In the genomic region with DNA sequence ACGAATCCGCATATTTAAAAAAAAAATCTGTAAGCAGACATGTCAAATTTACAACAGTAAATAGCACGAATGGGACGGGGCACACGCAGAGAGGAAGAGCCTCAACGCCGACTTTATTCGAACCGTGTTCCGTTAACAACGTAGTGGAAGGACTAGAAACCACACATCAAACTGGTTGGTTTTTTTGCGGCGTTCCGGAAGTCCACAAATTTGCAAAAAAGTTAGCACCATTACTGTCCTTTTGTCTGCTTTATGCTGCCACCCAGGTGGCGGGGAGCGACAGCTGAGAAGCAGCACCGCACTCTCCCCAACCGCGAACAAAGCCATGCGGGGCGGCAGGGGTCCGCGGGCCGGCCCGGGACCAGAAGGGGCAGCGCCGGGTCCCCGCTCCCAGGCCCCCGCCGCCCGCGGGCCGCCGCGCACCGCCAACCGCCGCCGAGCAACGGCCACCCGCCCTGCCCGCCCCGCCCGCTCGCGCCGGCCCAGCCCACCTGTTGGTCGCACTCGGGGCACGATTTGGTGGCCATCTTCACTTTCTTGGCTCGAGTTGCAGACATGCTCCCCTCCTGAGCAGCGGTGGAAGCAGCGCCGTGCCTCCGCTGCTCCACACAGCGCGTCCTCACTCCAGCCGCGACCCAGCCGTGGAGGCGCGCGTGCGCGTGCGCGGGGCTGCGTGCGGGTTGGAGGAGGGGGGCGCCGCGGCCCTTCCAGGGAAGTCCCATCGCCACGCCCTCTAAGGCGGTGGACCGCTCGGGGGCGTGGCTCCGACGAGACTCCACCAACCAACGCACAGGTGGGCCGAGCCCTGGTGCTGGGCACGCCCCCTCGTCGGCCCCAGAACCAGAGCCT, we compare ENCODE assay signal across 8 mouse cellular contexts. TPM values are rescaled to one million over a fixed set of nuclear protein-coding genes. Genes with fewer than 3 reads are reported as not detected.
A peak's percentile ranks its signal among the peaks of the same experiment; 100 is the strongest.
DNase-seq lines count a peak whose midpoint lies in the region; ATAC-seq lines count a peak whose summit lies in the region.

A gene (minus strand): TSS at position 666 of the 849 bp plus-strand sequence.

- no peaks in the 10 kb centered on the region for H3K36me3 ChIP-seq in forebrain, embryonic 10.5 days (replicated peaks)
- no peaks in the 10 kb centered on the region for H3K36me3 ChIP-seq in heart, embryonic 16.5 days (ENCODE audit: control insufficient read depth, insufficient read depth)
- no peaks in the 10 kb centered on the region for H3K36me3 ChIP-seq in liver, embryonic 15.5 days (replicated peaks)
- no peaks in the 10 kb centered on the region for H3K36me3 ChIP-seq in neural tube, embryonic 12.5 days

- DNase-seq in c-Kit-negative CD71-positive TER-119-positive erythroid progenitor cells, embryonic 14.5 days (ENCODE audit: low read depth, low spot score) = peak; percentile 91
- peak; percentile 93 for DNase-seq in forebrain, embryonic 10.5 days (ENCODE audit: extremely low spot score, low spot score)
- peak; percentile 97 to 99 for DNase-seq in kidney, postnatal 36 days
- peak; percentile 95 for DNase-seq in telencephalon, adult 2 months (ENCODE audit: low read depth, low spot score)

- H3K27ac ChIP-seq in forebrain, embryonic 10.5 days = peak within 1 kb of the TSS; percentile 97
- peak within 1 kb of the TSS; percentile 98 for H3K27ac ChIP-seq in heart, embryonic 16.5 days (ENCODE audit: low read length)
- H3K27ac ChIP-seq in liver, embryonic 15.5 days (replicated peaks) = peak within 1 kb of the TSS; percentile 96
- H3K27ac ChIP-seq in neural tube, embryonic 12.5 days = peak within 1 kb of the TSS; percentile 93

- peak within 1 kb of the TSS; percentile 82 for H3K4me3 ChIP-seq in forebrain, embryonic 10.5 days
- peak within 1 kb of the TSS; percentile 82 for H3K4me3 ChIP-seq in heart, embryonic 16.5 days (ENCODE audit: low read length)
- H3K4me3 ChIP-seq in liver, embryonic 15.5 days (replicated peaks) = peak within 1 kb of the TSS; percentile 94
- H3K4me3 ChIP-seq in neural tube, embryonic 12.5 days = peak within 1 kb of the TSS; percentile 81

- H3K27me3 ChIP-seq in forebrain, embryonic 10.5 days (ENCODE audit: poor library complexity, severe bottlenecking) = peaks cover 9% of the 10 kb centered on the region
- no peaks in the 10 kb centered on the region for H3K27me3 ChIP-seq in heart, embryonic 16.5 days (ENCODE audit: control insufficient read depth, insufficient read depth, low read length)
- no peaks in the 10 kb centered on the region for H3K27me3 ChIP-seq in liver, embryonic 15.5 days
- 0 out of 2 replicates have a peak, but pooled peaks cover 3% of the 10 kb centered on the region for H3K27me3 ChIP-seq in neural tube, embryonic 12.5 days (replicated peaks)

- H3K4me1 ChIP-seq in forebrain, embryonic 10.5 days = peaks cover 49% of the 10 kb centered on the region
- H3K4me1 ChIP-seq in heart, embryonic 16.5 days (ENCODE audit: control insufficient read depth, insufficient read depth, low read length) = peaks cover 24% of the 10 kb centered on the region
- H3K4me1 ChIP-seq in liver, embryonic 15.5 days (replicated peaks) = peaks cover 56% of the 10 kb centered on the region
- H3K4me1 ChIP-seq in neural tube, embryonic 12.5 days = peaks cover 19% of the 10 kb centered on the region

- H3K9ac ChIP-seq in heart, embryonic 16.5 days (ENCODE audit: low read length) = peak within 1 kb of the TSS; percentile 98
- H3K9ac ChIP-seq in liver, embryonic 15.5 days = peak within 1 kb of the TSS; percentile 84
- peak within 1 kb of the TSS; percentile 81 for H3K9ac ChIP-seq in neural tube, embryonic 12.5 days

- H3K4me2 ChIP-seq in heart, embryonic 16.5 days (ENCODE audit: low read depth, low read length) = peak within 1 kb of the TSS; percentile 88
- peak within 1 kb of the TSS; percentile 79 for H3K4me2 ChIP-seq in liver, embryonic 15.5 days
- H3K4me2 ChIP-seq in neural tube, embryonic 12.5 days (replicated peaks) = peak within 1 kb of the TSS; percentile 61

- H3K9me3 ChIP-seq in forebrain, embryonic 10.5 days = no peaks in the 10 kb centered on the region
- H3K9me3 ChIP-seq in heart, embryonic 16.5 days (replicated peaks; ENCODE audit: control insufficient read depth, low read length) = peaks cover 3% of the 10 kb centered on the region
- no peaks in the 10 kb centered on the region for H3K9me3 ChIP-seq in liver, embryonic 15.5 days (replicated peaks)
- H3K9me3 ChIP-seq in neural tube, embryonic 12.5 days = no peaks in the 10 kb centered on the region

- under 1% methylated on average over 83 of the region's 85 CpGs for WGBS in forebrain, embryonic 10.5 days
- under 1% methylated on average over 81 of the region's 85 CpGs for WGBS in heart, embryonic 16.5 days
- WGBS in liver, embryonic 15.5 days (ENCODE audit: insufficient replicate concordance) = under 1% methylated on average over 85 of the region's 85 CpGs
- under 1% methylated on average over 84 of the region's 85 CpGs for WGBS in neural tube, embryonic 12.5 days

- ATAC-seq in CD4-positive, CD25-positive, alpha-beta regulatory T cell, adult 4 months = peak; percentile 93
- peak; percentile 98 for ATAC-seq in heart, embryonic 16.5 days (replicated peaks; ENCODE audit: extremely low read depth, insufficient read depth, low FRiP score)
- peak; percentile 100 for ATAC-seq in liver, embryonic 15.5 days (ENCODE audit: insufficient read depth)
- ATAC-seq in neural tube, embryonic 12.5 days (ENCODE audit: low FRiP score, low read depth) = peak; percentile 99

RNA-seq across cellular contexts. Expression of the gene that starts here (rescaled TPM):
- 10 to 100 TPM; 68.1 to 74.0 TPM for polyA plus RNA-seq in CD4-positive, CD25-positive, alpha-beta regulatory T cell, adult 4 months (2017; shearing (Covaris generic))
- polyA plus RNA-seq in forebrain, embryonic 10.5 days (2016; fragmentation: Nextera tagmentation; extraction: Ambion mirVana) = 37.6 and 38.8 TPM in 2 replicates
- polyA plus RNA-seq in heart, embryonic 16.5 days (2015; fragmentation: Nextera tagmentation; extraction: Ambion mirVana) = 56.8 and 70.0 TPM in 2 replicates
- 14.8 and 15.6 TPM in 2 replicates for polyA plus RNA-seq in liver, embryonic 15.5 days (2015; fragmentation: Nextera tagmentation; extraction: Ambion mirVana)
- 43.0 and 47.3 TPM in 2 replicates for polyA plus RNA-seq in neural tube, embryonic 12.5 days (2016; fragmentation: Nextera tagmentation; extraction: Ambion mirVana)

Comparison
In these comparisons a context has a peak if more than half of its experiments do, and no peak if none do; other contexts are left out.
1. Peak in every context shown above with its lines: DNase-seq, ATAC-seq, H3K4me3 ChIP-seq and H3K27ac ChIP-seq.